Mouse (Mus musculus): ENCODE data around the gene Ccdc80.
A peak's percentile ranks its signal among the peaks of the same experiment; 100 is the strongest.

Ccdc80 gene

DNA sequence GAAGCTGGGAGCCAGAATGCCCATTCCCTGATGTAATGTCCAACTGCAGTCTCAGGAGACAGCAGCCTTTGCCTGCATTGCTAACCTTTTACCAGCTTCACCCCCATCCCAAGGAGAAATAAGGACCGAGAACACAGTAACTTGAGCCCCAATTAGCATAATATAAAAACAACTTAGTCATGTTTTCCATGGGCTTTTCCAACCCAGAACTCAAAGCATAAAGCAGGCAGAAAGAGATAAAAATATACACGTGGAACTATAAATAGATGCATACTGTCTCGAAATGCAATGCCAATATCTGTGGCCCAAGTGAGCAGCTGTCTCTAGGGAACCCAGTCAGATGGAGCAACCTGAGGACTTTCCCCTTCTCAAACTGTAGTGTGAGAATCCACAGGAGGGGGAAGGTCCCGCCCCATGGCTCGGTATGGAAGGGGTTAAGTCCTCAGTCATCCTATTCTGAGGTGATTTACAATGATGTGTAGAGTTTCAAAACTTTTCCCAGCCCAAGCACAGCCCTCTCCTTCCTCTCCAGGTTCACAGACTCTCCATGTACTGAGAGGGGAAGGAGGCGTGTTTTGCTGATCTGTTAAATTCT is at the start of gene Ccdc80:
Ccdc80 (plus strand) TSS at position 266 of the 595 bp plus-strand sequence.
- no peak for DNase-seq

DNA sequence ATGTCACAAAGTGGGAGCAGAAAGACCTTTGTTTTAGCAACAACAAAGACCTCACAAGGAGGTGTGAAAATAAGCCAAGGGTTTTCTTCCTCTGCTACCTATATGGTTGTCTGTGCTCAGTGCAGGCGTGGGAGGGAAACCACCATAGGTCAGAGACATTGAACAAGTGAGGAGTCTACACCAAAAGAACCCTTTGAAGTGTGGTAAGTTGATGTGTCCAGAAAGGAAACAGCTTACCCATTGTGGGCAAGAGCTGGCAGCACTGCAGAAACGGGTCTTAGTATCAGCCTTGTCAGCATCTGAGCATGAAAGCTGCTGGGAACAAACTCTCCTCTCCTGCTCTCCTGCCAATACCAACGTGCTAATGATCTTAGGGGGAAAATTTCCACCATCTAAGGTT is 48.4 kb upstream of the Ccdc80 start:
- DNase-seq = no peak

DNA sequence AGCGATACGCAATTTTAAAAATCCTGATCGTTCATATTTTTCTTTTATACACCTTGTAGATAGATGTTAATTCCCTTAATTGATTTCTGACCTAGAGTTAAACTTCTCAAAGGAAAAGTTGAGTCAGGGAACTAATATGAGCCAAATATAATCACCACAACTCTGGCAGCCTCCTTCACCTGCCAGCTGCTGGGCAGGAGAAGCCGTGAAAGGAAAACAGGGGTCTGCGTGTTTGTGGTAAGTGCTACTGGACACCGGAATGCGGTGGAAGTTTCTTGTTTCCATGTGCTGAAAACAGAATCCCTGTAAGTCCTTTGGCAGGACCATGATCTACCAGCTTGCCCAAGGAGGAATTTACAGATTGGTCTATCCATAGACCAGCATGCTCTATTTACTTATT is 36.0 kb upstream of the Ccdc80 start:
- DNase-seq = no peak

DNA sequence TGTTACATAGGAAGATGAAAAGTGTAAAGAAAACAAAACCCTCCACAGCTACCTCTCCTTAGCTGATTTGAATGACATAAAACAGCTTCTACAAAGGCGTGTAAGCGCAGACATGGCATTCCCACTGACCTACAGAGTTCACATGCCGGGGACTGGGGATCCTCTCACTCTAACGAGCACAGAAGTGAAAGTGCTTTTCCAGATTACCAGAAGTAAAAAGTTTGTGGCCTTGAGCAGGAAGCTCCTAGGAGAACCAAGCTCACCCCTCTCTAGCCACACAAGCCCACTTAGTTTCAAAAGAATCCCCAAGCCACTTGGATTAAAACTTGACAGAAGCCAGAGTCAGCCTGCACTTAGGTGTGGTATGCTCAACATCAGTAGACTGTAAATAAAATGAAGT is 35.3 kb upstream of the Ccdc80 start:
- no peak for DNase-seq

DNA sequence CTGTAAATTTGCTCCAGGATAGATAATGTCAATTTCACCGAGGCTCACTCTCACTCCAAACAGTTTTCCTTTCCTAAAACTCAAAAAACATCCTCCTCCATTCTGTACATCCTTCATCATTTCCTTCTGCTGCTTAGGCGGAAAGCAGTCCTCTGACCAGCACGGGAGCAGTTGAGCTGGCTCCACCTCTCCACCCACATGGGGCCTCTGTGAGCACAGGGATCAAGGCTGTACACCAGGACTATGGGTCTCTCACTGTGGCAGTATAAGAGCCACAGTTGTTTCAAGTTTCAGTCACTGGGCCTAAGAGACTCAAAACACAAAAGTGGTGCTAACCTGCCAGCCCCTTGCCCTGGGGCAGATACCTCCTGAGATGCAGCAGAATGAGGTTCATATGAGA is 32.1 kb upstream of the Ccdc80 start:
- DNase-seq = no peak

DNA sequence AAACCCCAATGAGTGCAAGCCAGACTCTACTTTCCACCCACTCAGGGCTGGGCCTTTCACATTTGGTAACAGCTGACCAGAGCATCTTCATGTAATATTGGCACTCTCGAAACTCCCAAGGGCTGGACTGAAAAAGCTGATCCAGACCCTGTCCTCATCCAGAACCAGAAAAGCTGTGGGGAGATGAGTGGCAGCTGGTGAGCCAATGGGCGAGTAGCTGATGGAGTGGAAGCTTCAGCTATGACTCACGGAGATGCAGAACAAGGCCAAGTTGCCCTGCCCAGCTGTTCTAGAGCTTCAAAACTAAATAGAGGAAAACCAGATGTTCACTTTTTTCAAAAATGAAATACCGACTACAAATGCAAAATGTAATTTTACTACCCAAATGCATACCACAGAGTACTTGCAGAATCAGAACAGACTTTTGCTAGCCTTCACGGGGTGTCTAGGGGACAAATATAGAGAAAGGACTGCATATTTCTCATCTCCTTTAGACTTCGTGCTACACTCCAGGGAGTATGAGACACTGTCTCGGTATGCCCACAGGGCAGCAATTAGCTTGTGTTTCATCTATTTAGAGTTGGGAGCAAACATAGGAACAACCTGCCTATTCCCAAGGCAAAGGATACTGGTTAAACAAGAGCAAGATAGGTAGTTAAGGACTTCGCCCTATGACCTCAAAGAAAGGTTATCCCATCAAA is 22.7 kb upstream of the Ccdc80 start:
- DNase-seq = peak; percentile 11 to 14

DNA sequence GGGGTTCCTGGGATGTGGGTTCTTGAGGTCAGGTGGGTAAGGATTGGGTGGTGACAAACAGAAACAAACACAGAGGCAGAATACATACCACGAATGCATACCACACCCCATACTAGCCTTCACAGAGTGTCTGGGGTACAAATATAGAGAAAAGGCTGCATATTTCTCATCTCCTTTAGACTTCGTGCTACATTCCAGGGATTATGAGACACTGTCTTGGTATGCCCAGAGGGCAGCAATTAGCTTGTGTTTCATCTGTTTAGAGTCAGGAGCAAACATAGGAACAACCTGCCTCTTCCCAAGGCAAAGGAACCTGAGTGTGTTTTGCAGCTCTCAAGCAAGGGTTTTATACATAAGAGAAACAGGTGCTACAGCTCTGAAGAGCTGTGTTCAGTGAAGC is 21.8 kb upstream of the Ccdc80 start:
- DNase-seq = no peak

DNA sequence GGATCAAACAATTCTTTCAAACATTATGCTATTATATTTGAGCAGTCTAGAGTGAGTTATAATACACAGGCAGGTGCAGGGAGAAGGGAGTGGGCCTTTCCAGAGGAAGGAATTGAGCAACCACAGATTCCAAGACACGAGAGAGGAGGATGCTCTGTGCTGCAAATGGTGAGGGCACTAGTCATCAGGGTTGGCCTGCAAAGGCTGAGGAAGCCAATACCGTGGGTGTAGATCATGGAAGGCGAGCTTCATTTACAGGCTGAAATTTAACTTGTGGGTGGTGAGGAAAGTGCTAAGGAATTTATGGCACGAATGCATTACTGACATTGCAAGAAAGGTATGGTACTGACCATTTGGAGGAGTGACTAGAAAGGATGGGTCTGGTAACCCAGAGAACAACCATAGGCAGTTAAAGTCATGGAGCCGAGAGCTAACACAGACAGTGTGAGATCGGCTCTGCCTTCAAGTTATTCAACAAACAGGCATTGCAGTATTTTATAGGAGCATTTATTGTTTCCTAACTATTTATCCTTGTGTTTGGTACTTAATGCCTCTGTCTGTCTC is 15.6 kb upstream of the Ccdc80 start:
- DNase-seq = no peak

DNA sequence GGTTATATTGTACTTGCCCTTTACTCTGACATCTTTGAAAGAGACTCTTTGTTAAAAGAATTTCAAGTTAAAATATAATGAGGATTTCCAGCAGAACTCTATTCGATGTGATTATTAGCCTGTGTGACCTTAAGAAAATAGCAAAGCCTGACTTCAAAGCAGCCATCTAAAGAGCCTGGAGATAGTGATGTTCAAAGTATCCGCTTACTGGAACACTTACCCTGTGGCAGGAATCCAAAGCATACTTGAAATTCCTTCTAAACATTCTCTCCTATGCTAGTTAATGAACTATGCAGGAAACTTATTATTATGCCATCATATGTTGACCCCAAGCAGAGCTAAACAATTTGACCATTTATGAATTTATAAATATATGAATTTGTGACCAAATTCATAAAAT is 13.9 kb upstream of the Ccdc80 start:
- DNase-seq = peak in 1 of 2 experiments; percentile 24

DNA sequence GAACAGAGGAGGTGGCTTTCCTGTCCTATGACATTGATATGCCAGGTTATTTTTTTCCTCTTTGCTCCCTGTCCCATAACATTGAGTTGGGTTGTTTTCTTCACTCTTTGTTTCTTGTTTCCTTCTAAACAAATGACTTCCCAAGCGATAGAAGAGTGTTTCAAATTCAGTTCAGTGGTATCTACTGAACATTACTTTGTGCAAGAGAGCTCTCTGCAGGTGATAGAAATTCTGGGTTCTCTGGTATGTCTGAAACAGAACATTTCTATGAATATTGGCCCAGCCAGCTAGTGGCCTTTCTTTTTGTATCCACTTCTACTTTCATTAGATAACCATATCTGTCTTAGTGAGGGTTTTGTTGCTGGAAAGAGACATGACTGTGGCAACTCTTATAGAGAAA is 4.4 kb upstream of the Ccdc80 start:
- DNase-seq = no peak

DNA sequence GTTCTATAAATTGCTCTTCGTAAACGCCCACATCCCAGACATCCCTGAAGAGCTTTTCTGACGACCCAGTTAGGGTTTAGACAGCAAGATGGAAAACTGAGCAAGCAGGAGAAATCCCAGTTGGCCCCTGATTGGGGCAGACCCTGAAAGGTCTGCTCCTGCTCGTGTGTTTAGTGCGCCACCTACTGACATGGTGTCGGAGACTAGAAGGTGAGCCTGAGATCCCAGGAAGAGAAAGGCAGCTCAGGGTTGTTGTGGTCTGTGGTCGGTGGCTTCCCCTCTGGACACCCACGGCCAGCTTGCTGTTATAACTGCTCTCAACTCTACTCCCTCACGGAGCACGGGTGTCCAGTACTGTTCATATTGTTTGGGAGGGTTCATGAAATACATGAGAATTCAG is 3.2 kb upstream of the Ccdc80 start:
- DNase-seq = peak; percentile 67 to 85

DNA sequence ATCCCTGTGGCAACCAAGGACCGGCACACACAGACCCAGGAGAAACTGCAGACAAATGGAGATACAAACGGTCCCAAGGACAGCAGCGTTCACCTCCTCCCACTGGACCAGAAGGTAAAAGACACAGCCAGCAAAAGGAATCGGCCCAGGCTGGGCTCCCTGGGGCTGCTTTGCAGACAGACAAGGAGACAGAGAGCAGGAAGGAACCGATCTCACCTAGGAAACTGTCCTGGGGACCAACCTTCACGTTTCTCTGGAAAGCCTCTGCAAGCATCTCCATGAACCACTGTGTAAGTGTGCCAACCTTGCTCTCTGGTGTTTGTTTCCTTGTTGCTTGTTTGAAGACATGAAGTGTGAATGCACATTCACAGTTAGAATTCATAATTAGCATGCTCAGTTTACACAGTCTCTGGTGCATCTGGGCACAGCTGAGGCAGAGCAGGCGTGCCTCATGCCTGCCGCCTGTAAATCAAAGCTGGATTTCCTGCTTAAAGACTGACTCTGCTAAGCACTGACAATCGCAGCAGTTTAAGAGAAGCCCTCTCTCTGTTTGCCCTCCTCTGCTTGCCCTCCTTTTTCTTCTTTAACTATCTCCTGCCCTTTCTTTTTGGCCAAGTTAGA is 1.0 kb downstream of the Ccdc80 start:
- no peak for DNase-seq

DNA sequence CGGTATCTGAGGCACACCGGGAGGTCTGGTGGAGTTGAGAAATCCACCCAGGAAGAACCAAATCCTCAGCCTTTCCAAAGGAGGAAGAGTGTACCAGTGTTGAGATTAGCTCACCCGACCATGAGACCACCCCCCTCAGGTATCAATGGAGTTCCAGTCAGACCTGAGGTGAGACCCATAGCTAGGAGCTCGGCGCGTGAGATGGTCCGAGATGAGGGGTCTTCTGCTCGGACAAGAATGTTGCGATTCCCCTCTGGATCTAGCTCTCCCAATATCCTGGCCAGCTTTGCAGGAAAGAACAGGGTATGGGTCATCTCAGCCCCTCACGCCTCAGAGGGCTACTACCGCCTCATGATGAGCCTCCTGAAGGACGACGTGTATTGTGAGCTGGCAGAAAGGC is 1.8 kb downstream of the Ccdc80 start:
- no peak for DNase-seq

DNA sequence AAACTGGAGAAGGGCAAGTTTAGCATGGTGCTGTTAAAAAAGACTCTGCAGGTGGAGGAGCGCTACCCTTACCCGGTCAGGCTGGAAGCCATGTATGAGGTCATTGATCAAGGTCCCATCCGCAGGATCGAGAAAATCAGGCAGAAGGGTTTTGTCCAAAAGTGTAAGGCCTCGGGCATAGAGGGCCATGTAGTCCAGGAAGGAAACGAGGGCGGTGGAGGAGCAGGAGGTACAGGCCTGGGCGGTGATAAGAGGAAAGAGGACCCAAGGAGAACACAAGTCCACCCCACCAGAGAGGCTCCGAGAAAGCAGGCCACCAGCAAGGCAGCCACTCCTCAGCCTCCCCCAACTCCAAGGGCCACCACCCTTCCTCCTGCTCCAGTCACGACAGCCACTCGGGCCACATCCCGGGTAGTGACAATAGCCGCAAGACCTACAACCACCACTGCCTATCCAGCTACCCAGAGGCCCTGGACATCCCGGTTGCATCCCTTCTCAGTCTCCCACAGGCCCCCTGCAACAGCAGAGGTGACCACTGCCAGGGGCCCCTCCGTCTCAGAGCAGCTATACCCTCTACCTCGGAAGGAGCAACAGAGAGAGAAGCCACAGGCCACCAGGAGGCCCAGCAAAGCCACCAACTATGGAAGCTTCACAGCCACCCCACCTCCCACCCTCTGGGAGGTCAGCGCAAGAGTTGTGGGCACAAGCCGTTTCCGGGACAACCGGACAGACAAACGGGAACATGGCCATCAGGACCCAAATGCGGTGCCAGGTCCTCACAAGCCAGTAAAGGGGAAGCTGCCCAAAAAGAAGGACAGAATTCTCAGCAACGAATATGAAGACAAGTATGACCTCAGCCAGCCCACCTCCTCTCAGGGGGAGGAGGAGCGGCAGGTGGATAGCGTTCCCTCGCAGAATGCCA is 2.6 kb downstream of the Ccdc80 start:
- no peak for DNase-seq

DNA sequence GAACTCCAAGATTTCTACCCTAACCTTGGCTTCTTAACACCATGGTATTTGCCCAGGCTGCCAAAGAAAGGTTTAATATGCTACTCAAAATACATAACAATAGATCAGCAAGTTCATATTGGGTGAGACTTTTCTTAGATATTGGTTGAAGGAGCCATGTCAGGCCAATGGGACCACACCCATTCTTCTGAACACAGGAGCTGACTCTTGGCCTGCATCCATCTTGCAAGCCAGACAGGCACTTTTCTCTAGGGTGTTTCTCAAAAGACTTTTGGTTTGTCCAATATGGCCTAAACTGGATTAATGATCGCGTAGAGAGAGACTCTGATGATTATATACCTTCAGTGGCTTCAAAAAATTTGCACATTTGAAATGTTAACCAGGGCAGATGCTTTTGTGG is 4.3 kb downstream of the Ccdc80 start:
- DNase-seq = no peak

DNA sequence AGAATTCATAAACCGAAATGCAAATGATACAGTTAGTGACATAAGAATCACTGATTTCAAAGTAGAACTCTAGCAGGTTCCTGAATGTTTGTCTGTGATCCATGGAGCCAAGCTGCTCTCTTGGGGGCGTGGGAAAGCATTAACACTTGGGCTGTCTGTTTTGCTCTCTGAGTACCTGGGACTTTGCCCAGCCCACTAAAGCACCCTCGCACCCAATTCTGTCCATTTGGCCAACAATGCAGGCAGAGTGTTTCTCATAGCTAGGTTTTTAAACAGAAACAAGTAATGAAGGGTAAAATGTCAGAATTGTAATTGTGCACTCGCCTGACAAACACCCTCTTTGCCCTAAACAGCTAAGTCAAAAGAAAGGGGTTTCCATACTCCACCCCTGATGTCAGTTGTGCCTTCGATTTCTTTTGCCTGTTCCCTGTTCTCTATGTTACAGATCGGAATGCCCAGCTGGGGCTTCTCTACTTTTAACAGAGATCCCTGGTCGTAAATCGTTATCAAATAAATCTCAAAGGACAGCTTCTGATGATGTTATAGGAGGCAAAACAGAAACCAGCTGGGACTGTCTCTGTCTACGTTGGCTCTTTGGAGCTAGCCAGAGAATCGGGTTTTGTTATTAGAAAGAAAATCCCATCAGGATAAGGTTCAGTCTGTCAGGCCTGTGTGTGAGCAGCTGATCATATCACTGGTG is 5.1 kb downstream of the Ccdc80 start:
- DNase-seq = no peak

DNA sequence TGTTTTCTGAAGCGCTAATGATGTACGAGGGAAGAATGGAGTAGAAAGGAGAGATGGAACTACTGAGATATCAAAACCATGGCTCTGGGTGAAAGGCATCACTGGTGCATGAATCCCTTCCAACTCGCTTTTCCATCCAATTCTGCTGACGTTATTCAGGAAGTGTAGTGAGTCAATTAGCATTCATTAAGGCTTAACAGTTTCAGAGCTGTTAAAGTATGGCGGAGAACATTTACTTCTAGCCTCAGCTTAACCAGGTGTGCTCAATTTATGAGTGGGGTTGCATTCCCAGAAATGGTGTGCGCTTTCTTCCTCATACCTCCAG is 5.6 kb downstream of the Ccdc80 start:
- no peak for DNase-seq

DNA sequence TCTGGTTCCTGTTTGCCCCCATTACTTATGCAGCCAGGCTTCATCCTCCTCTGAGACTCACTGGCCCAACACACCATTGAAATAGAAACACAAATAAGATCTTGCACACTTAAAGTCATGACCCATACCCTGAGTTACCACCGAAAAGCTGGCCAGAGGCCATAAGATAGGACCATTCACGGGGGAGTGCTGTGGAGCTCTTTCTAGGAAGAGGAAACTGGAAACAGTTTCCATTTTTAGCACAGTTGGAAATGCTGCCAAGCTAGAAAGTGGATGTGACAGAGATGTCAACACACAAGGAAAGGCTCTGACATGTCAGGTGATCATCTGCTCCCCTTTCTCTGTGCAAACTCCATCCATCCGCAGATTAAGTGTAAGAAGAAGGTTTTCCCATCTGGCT is 7.7 kb downstream of the Ccdc80 start:
- DNase-seq = no peak

DNA sequence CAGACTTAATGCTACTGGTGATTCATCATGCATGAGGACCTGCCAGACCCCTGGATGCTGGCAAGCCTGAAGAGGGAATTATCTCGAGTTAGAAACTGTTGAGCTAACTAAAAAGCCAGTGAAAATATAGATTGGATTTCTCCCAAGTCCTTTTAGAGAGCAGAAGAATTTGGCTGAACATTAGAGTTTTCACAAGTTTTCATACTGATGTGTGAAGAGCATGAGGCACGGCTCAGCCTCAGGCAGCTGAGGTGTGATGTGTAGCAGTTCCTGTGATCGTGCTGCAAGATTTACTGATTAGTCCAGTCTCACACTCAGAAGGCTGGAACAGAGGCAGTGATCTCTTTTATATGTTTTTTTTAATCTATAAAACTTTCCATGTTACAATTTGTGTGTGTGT is 11.8 kb downstream of the Ccdc80 start:
- no peak for DNase-seq

DNA sequence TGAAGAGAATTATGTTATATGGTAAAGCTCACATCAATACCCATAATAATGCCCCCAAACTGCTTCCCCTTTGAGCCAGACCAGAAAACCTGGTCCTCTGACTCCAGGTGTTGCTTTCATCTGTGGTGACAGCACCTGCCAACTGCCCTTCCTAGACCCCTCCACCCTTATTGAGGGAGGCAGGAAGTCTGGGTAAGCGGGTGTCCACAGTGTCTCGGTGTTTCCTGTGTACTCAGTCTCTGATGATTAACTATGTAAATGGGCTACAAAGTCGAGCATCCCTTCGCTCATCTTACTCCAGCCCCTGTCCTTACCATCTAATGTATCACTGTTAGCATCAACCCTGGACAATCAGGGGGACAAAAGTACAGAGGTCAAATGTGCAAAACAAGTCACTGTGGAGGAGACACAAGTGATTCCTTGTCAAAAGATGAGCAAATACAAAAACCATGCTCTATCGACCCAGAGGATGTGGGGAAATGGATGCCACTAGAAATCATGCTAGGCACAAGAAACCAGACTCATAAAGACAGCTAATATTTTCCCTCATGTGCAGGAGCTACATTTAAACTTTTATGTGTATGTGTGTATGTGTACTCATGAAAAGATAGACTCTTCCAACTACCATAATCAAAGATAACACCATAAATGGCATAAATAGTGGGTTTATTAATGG is 15.1 kb downstream of the Ccdc80 start:
- no peak for DNase-seq

DNA sequence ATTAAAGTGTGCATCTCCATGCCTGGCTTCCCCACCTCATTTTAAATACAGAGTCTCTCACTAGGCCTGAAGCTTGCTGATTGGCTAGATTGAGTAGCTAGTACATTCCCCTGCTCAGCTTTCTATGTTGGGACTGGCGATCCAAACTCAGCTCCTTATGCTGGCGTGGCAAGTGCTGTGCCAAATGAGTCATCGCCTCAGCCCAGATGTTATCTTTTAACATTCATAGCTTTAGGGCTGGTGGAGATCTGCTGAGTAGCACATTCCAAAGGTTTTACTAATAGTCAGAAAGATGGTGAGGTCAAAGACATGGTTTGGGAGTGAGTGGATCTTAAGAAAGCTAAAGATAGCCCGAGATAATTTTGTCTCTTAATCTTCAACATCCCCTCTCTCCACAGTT is 17.3 kb downstream of the Ccdc80 start:
- peak; percentile 50 to 65 for DNase-seq

DNA sequence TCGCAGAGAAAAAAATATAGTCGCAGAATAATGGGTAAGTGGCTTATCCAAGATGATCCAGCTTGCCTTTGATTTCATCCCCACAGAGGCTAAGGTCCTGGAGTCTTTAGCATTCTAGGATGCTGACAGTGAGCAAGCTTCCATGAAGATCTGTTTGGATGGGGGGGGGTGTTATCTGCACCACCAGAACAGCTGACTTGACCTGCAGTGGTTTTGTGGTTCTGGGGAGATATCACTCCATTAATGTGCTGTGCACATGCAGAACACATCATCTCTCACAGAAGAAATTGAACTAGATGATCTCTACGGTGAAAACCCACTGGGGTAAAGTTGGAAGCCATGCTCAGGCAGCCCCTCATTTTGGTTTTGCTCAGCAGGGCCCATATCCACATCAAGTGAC is 24.0 kb downstream of the Ccdc80 start:
- DNase-seq = no peak

Measured in kidney, postnatal 36 days (tissue).